Mouse (Mus musculus) lung, adult 2 months (tissue): ENCODE results near the gene Cpm.

Experiments
- CTCF ChIP-seq: fragments of 200-500 bp; IDR thresholded peaks from 2 replicates; pipeline ENCODE4 v1.5.1; 2011; ENCODE audit warnings: mild to moderate bottlenecking, low read length, control low read depth; ENCODE audit not compliant: insufficient read depth
- POLR2A ChIP-seq: fragments of 200-500 bp; IDR thresholded peaks from 2 replicates; pipeline ENCODE4 v1.6.1; 2011; ENCODE audit warnings: low read depth, mild to moderate bottlenecking, control low read depth, low read length, borderline replicate concordance; ENCODE audit errors: extremely low read depth

DNA sequence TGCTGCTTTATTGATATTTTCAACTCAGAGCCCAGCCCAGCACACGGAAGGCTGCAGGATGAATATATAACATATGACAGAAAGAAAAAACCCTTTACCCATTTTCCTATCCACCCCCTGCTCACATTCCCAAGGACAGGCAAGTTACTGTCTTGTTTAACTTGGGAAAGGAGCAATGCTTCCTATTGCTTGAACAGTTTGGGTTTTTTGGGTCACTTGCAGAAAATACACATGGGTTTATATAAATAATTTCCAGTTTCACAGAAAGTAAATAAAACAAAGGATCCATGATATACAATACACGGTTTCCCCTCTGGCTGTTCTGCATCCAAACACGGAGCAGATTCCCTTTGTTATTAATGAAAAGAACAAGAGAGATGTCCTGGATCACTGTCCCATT lies 45.2 kb upstream of the Cpm start:
- no peak for TF ChIP-seq CTCF
- TF ChIP-seq POLR2A: no peak
